Mouse (Mus musculus) layer of hippocampus, adult 11-12 months (tissue): Measurements from ENCODE around the gene Pde4b.

Experiments
- DNase-seq: peaks from one replicate; pipeline ENCODE4 v3.0.0; 2022; ENCODE audit warnings: low spot score

Gene Pde4b

GRCm38 (mm10) chr4:102406848-102407247 is 319.5 kb downstream of the Pde4b start:
- DNase-seq: no peak

DNA sequence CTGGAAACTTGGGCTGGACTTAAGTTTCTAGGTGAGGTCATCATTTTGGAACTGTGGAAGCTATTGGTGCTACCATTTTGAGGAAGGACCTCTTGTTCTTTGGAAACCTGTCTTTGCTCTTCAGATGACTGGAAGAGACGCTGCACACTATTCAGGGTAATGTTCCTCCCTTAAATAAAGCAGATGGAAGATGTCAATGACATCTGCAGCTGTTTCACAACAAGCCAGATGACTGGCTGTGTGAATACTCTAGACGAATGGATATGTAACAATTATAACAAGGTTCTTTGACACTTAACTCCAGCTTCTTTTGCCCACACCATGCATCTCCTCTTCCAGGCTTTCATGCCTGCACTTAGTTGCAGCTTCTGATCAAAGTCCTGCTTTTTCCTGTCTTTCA is 320.8 kb downstream of the Pde4b start:
- no peak for DNase-seq

DNA sequence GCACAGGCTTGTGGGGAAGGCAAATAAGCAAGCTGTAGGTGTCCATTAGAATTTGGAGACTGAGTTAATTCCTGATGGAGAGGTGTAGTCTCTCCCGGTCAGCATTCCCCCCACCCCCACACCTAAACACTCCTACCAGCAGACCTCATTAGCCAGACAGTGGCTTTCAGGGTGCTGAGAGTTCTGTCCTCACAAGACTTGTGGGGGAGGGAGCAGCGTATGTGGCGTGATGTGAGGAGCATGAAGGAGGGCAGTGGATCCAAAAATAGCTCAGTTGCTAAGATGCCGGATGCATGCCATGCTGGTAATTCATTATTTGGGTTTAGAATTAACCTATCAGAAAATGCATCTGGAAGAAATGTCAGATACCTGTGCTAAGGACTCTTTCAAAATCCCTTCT is 321.6 kb downstream of the Pde4b start:
- no peak for DNase-seq

GRCm38 (mm10) chr4:102413101-102413500 is 325.8 kb downstream of the Pde4b start:
- no peak for DNase-seq

DNA sequence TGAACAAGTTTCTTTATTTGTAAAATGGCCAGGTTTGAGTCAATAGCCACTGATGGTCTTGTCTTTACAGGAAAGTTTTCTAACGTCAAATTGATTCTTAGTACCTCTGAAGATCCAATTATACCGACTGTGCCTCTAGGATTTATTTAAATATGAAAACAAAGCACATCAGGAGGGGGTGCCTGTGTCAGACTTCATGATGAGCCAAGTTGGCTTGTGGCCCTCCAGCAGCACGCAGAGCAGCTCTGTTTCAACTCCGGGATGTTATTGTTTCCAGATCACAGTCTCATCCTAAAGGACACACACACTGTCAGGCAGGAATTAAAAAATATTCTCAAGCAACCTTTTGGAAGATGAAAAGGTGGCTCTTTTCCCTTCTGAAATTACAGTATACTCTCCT is 326.5 kb downstream of the Pde4b start:
- DNase-seq: peak; percentile 60

DNA sequence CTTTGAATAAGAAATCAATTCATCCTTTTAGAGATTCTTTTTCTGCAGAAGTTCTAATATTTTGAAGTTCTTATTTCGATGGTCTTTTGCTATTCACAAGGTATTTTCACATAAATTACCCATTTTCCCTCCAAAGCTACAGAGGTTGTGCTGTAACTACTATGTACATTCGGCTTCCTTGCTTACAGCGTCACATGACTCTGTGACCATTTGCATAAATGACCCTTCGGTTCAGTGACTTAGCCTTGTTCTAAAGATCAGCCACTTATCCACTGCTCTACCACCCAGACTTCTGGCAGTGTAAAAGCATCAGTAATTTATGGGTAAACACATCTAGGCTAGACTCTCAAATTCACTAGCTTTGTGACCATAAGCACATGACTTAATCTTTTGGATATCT is 327.3 kb downstream of the Pde4b start:
- DNase-seq: no peak

- DNase-seq: no peak
Measured at GRCm38 (mm10) chr4:102420794-102421397, 333.6 kb downstream of the Pde4b start.

GRCm38 (mm10) chr4:102421398-102421859 is 334.1 kb downstream of the Pde4b start:
- no peak for DNase-seq

- DNase-seq: no peak
Measured at GRCm38 (mm10) chr4:102424104-102424503, 336.8 kb downstream of the Pde4b start.

GRCm38 (mm10) chr4:102425422-102425821 is 338.1 kb downstream of the Pde4b start:
- no peak for DNase-seq

GRCm38 (mm10) chr4:102429730-102430341 is 342.5 kb downstream of the Pde4b start:
- DNase-seq: no peak

- no peak for DNase-seq
Measured at GRCm38 (mm10) chr4:102432040-102432782, 344.9 kb downstream of the Pde4b start.

DNA sequence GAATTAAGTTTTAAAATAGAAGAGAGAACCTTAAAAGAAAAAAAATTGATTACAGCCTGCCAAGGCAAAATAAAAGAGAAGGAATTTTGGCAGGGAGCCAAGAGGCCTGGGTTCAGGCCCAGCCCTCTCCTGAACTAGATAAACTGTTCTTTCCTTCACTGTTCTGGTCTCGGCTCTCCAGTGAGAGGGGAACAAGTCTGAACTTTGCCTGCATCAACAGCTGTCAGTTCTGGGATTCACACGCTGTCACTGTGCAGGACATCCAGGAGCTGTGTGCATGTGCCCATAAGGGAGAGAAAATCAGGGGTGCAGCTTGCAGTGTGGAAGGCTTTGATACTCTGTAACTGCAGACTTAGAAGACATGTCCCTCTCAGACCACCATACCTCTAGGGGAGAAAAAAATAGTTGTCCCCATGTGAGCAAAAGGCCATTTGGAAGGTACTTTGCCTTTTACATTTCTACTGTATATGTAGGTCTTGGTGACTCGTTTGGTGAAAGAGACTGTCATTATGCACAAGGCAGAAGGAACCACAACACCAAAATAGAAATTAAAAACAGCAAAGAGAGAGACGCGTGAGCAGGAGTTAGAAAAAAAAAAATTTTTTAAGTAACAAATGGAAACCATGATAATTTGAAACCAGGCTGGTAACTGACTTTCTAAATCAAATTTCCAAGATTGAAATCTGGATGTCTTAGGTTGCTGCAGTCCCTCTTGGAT is 352.2 kb downstream of the Pde4b start:
- DNase-seq: no peak

GRCm38 (mm10) chr4:102440119-102440481 is 352.8 kb downstream of the Pde4b start:
- DNase-seq: no peak

GRCm38 (mm10) chr4:102443533-102443932 is 356.2 kb downstream of the Pde4b start:
- DNase-seq: no peak

- DNase-seq: no peak
Measured at GRCm38 (mm10) chr4:102444501-102444900, 357.2 kb downstream of the Pde4b start.

DNA sequence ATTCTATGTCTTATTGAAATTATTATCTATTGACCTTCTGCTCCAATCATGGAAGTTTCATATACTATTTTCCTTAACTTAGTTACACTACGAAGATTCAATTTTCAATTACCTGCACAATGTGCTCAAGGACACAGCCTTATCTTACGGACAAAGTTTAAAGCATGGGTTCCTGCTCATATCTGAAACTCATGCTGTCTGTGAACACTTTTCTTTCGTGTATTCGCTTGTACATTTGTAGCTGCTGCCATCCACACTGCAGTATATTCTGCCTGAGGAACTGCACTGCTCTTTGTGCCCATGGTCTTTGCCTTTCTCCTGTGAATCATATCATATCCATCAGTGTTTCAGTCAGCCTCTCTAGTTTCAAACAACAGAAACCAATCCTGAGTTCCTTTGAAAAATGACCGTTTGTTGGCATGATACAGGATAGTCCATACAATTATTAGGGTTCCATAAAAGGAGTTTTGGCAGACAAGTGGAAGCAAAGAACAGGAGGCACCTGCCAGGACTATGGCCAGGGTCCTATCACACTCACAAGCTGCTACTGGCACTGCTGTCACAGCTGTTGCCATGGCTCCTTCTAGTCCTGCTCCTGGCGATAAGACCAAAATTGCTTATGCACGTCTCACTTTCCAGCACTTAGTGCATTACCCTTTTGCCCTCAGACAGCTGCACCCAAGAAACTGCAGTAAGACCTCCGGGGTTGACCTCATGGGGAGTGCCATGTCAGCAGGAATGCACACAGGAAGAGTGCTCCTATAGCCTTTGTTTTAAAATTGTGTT is 359.0 kb downstream of the Pde4b start:
- no peak for DNase-seq

GRCm38 (mm10) chr4:102456426-102456825 is 369.1 kb downstream of the Pde4b start:
- no peak for DNase-seq

GRCm38 (mm10) chr4:102459216-102459999 is 372.1 kb downstream of the Pde4b start:
- DNase-seq: no peak

DNA sequence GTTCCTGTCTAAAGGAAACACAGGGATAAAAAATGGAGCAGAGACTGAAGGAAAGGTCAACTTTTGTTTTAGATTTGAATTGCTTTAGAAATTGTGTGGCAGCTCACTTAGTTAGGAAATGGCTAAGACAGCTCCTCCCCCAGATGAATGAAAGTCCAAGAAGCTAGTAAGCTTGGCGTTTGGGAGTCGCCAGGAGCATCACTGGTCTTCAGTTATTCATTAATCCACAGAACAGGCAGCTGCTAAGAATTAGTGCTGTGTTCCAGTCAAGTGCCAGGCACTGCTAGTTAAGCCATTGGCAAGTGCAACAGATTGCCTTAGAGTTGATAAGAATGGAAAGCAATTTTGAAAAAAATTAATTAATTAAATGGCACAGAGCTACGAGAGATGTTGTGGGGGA is 390.8 kb downstream of the Pde4b start:
- DNase-seq: no peak

GRCm38 (mm10) chr4:102478860-102479259 is 391.5 kb downstream of the Pde4b start:
- no peak for DNase-seq
